11 mouse cellular contexts compared by ENCODE assay signal in genomic region chr8:126875491-126876155, GRCm38 (mm10).
DNase-seq lines count a peak whose midpoint lies in the region; ATAC-seq and TF ChIP-seq lines count a peak whose summit lies in the region.
"Had no signal": no experiment of that assay in that cellular context is flagged by ENCODE, and none has a peak within 500 bp of the region (broad histone marks: within the 10 kb centered on the region; RNA-seq: fewer than 3 reads in every experiment).

No protein-coding gene starts in this region.

- no peak overlapping the region for H3K9ac ChIP-seq in kidney, embryonic 15.5 days

- ATAC-seq in kidney, embryonic 15.5 days (replicated peaks; ENCODE audit: low FRiP score) = no peak

- H3K4me2 ChIP-seq in kidney, embryonic 15.5 days = 0 out of 2 replicates have a peak overlapping the region, but pooled peaks have one; percentile 20
- H3K4me2 ChIP-seq: midbrain, embryonic 11.5 days had no signal

- H3K27me3 ChIP-seq in kidney, embryonic 15.5 days = no peaks in the 10 kb centered on the region
- H3K27me3 ChIP-seq in cerebellum, adult 2 months (ENCODE audit: control insufficient read depth, insufficient read depth, low read length) = no peaks in the 10 kb centered on the region; the same call in 1 of the 2 replicates

- no peak for TF ChIP-seq POLR2A in cerebellum, adult 2 months (IDR thresholded peaks at IDR 0.05; ENCODE audit: borderline replicate concordance, insufficient read depth, low read length)

- H3K9me3 ChIP-seq in kidney, embryonic 15.5 days (replicated peaks) = no peaks in the 10 kb centered on the region

- 82% methylated on average over 7 of the region's 7 CpGs for whole genome bisulfite sequencing in kidney, embryonic 15.5 days
- WGBS in cerebellum, adult 2 months = 93% methylated on average over 7 of the region's 7 CpGs

- H3K27ac ChIP-seq in kidney, embryonic 15.5 days = peak overlapping the region; percentile 61
- no peak overlapping the region for H3K27ac ChIP-seq in cerebellum, adult 2 months (ENCODE audit: insufficient read depth, low read length)
- H3K27ac ChIP-seq: left cerebral cortex, adult 2 months had no signal

- H3K36me3 ChIP-seq in kidney, embryonic 15.5 days = no peaks in the 10 kb centered on the region

- TF ChIP-seq CTCF in cerebellum, adult 2 months (IDR thresholded peaks at IDR 0.05; ENCODE audit: borderline replicate concordance, insufficient read depth, low read depth, low read length) = no peak

- H3K4me1 ChIP-seq in kidney, embryonic 15.5 days = peaks cover 38% of the 10 kb centered on the region
- H3K4me1 ChIP-seq in cerebellum, adult 2 months (ENCODE audit: control insufficient read depth, insufficient read depth, low read length) = no peaks in the 10 kb centered on the region

- DNase-seq in kidney, postnatal 36 days = no peak
- DNase-seq in A20 (ENCODE audit: low read depth, low spot score) = peak; percentile 66
- DNase-seq in CD4-positive, CD25-positive, alpha-beta regulatory T cell, adult 2 months (ENCODE audit: low read depth, low spot score) = peak; percentile 61
- peak; percentile 67 for DNase-seq in induced T-regulatory cell, adult 2 months (ENCODE audit: low read depth)
- DNase-seq in cerebellum, adult 2 months = no peak
- DNase-seq in cerebellum, adult 11 months = no peak
- DNase-seq: heart, adult 18-20 months had no signal

- no peak overlapping the region for H3K4me3 ChIP-seq in kidney, embryonic 15.5 days (replicated peaks)
- no peak overlapping the region for H3K4me3 ChIP-seq in cerebellum, adult 2 months (replicated peaks; ENCODE audit: insufficient read depth, low read depth, low read length)
- H3K4me3 ChIP-seq: erythroblast, embryonic 14.5 days; left cerebral cortex, adult 2 months had no signal

Comparison
In these comparisons a context has a peak if more than half of its experiments do, and no peak if none do; other contexts are left out.
1. DNase-seq: peak in A20 (single experiment), CD4-positive, CD25-positive, alpha-beta regulatory T cell, adult 2 months (single experiment) and induced T-regulatory cell, adult 2 months (single experiment); none in kidney, postnatal 36 days (0 of 2), cerebellum, adult 2 months (0 of 2) and cerebellum, adult 11 months (single experiment).